Mouse (Mus musculus): ENCODE data around the gene Bnc2. TPM values are rescaled to one million over a fixed set of nuclear protein-coding genes. Genes with fewer than 3 reads are reported as not detected.

The Bnc2 gene
- polyA plus RNA-seq, 1 experiment = 4.5 TPM

DNA sequence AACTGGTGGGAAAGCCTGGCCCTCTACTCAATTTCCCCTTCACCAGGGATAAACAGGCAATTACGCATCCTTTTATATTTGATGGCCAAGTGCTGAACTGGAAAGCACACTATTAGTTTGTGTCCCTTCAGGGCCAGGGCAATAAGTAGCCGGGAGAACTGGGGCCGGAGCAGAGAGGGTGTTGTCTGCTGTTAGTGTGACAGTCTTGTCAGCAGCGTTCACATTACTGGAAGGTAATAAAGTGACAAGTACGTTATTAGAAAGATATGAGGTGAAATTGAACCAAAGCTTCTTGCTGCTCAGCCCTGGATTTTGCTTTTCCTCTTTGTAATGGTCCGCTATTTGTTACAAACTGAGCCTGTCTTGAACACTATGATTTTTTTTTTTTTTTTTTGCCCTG lies 405.2 kb downstream of the Bnc2 start:
- Histone ChIP-seq H3K36me3 (ENCODE audit: control insufficient read depth, insufficient read depth) (no peaks in the 10 kb centered on the region), H3ac (ENCODE audit: control insufficient read depth, insufficient read length, low read depth) (no peak overlapping the region), H3K4me3 (ENCODE audit: insufficient read depth, poor library complexity, severe bottlenecking) (no peak overlapping the region), H3K27me3 (ENCODE audit: control insufficient read depth, insufficient read depth, insufficient read length) (no peaks in the 10 kb centered on the region), H3K79me3 (ENCODE audit: low read depth) (no peaks in the 10 kb centered on the region), H3K79me2 (ENCODE audit: control insufficient read depth, insufficient read depth) (no peaks in the 10 kb centered on the region)
- no peak for TF ChIP-seq MYOD1 (IDR thresholded peaks at IDR 0.05; ENCODE audit: control insufficient read depth, insufficient read length, low read depth)
- TF ChIP-seq CEBPB (IDR thresholded peaks at IDR 0.05; ENCODE audit: low read depth) = no peak
- TF ChIP-seq MAX (IDR thresholded peaks at IDR 0.05) = no peak
- no peak for TF ChIP-seq USF1 (IDR thresholded peaks at IDR 0.05; ENCODE audit: low read depth)
- no peak for TF ChIP-seq MYOG (IDR thresholded peaks at IDR 0.05; ENCODE audit: control insufficient read depth, extremely low read depth, insufficient read length)
- TF ChIP-seq FOSL1 (IDR thresholded peaks at IDR 0.05; ENCODE audit: insufficient read depth, low read length, poor library complexity, severe bottlenecking) = no peak
- no peak for TF ChIP-seq CTCF (IDR thresholded peaks at IDR 0.05; ENCODE audit: control insufficient read depth, insufficient read depth, insufficient read length)

- Histone ChIP-seq H3K79me2 (ENCODE audit: control insufficient read depth, insufficient read depth) (no peaks in the 10 kb centered on the region), H3K27me3 (ENCODE audit: control insufficient read depth, insufficient read depth, insufficient read length) (no peaks in the 10 kb centered on the region), H3K36me3 (ENCODE audit: control insufficient read depth, insufficient read depth) (no peaks in the 10 kb centered on the region), H3K4me3 (ENCODE audit: insufficient read depth, poor library complexity, severe bottlenecking) (no peak overlapping the region), H3K79me3 (ENCODE audit: low read depth) (no peaks in the 10 kb centered on the region), H3ac (ENCODE audit: control insufficient read depth, insufficient read length, low read depth) (no peak overlapping the region)
- TF ChIP-seq USF1 (IDR thresholded peaks at IDR 0.05; ENCODE audit: low read depth) (no peak), MYOD1 (IDR thresholded peaks at IDR 0.05; ENCODE audit: control insufficient read depth, insufficient read length, low read depth) (no peak), CEBPB (IDR thresholded peaks at IDR 0.05; ENCODE audit: low read depth) (no peak), CTCF (IDR thresholded peaks at IDR 0.05; ENCODE audit: control insufficient read depth, insufficient read depth, insufficient read length) (no peak), MAX (IDR thresholded peaks at IDR 0.05) (no peak), MYOG (IDR thresholded peaks at IDR 0.05; ENCODE audit: control insufficient read depth, extremely low read depth, insufficient read length) (no peak)
Observed at GRCm38 (mm10) chr4:84247356-84247755, 427.7 kb downstream of the Bnc2 start.

- no peaks in the 10 kb centered on the region for H3K27me3 ChIP-seq (ENCODE audit: control insufficient read depth, insufficient read depth, insufficient read length)
- no peaks in the 10 kb centered on the region for H3K79me2 ChIP-seq (ENCODE audit: control insufficient read depth, insufficient read depth)
- TF ChIP-seq FOSL1 (IDR thresholded peaks at IDR 0.05; ENCODE audit: insufficient read depth, low read length, poor library complexity, severe bottlenecking) (no peak), MYOG (IDR thresholded peaks at IDR 0.05; ENCODE audit: control insufficient read depth, extremely low read depth, insufficient read length) (no peak), CTCF (IDR thresholded peaks at IDR 0.05; ENCODE audit: control insufficient read depth, insufficient read depth, insufficient read length) (no peak), MYOD1 (IDR thresholded peaks at IDR 0.05; ENCODE audit: control insufficient read depth, insufficient read length, low read depth) (no peak), USF1 (IDR thresholded peaks at IDR 0.05; ENCODE audit: low read depth) (no peak), MAX (IDR thresholded peaks at IDR 0.05) (no peak), CEBPB (IDR thresholded peaks at IDR 0.05; ENCODE audit: low read depth) (no peak)
- no peaks in the 10 kb centered on the region for H3K79me3 ChIP-seq (ENCODE audit: low read depth)
- no peak overlapping the region for H3ac ChIP-seq (ENCODE audit: control insufficient read depth, insufficient read length, low read depth)
- no peaks in the 10 kb centered on the region for H3K36me3 ChIP-seq (ENCODE audit: control insufficient read depth, insufficient read depth)
- no peak overlapping the region for H3K4me3 ChIP-seq (ENCODE audit: insufficient read depth, poor library complexity, severe bottlenecking)
Observed at GRCm38 (mm10) chr4:84232346-84232745, 442.7 kb downstream of the Bnc2 start.

GRCm38 (mm10) chr4:84231251-84231650 lies 443.8 kb downstream of the Bnc2 start:
- H3K79me3 ChIP-seq (ENCODE audit: low read depth) = no peaks in the 10 kb centered on the region
- no peak overlapping the region for H3K4me3 ChIP-seq (ENCODE audit: insufficient read depth, poor library complexity, severe bottlenecking)
- no peak for TF ChIP-seq CEBPB (IDR thresholded peaks at IDR 0.05; ENCODE audit: low read depth)
- no peak for TF ChIP-seq MYOG (IDR thresholded peaks at IDR 0.05; ENCODE audit: control insufficient read depth, extremely low read depth, insufficient read length)
- TF ChIP-seq FOSL1 (IDR thresholded peaks at IDR 0.05; ENCODE audit: insufficient read depth, low read length, poor library complexity, severe bottlenecking) = no peak
- TF ChIP-seq USF1 (IDR thresholded peaks at IDR 0.05; ENCODE audit: low read depth) = no peak
- no peak for TF ChIP-seq MYOD1 (IDR thresholded peaks at IDR 0.05; ENCODE audit: control insufficient read depth, insufficient read length, low read depth)
- no peak for TF ChIP-seq MAX (IDR thresholded peaks at IDR 0.05)
- no peak for TF ChIP-seq CTCF (IDR thresholded peaks at IDR 0.05; ENCODE audit: control insufficient read depth, insufficient read depth, insufficient read length)
- H3K27me3 ChIP-seq (ENCODE audit: control insufficient read depth, insufficient read depth, insufficient read length) = no peaks in the 10 kb centered on the region
- H3ac ChIP-seq (ENCODE audit: control insufficient read depth, insufficient read length, low read depth) = no peak overlapping the region
- H3K36me3 ChIP-seq (ENCODE audit: control insufficient read depth, insufficient read depth) = no peaks in the 10 kb centered on the region
- no peaks in the 10 kb centered on the region for H3K79me2 ChIP-seq (ENCODE audit: control insufficient read depth, insufficient read depth)

GRCm38 (mm10) chr4:84229189-84229960 lies 445.7 kb downstream of the Bnc2 start:
- no peak overlapping the region for H3K4me3 ChIP-seq (ENCODE audit: insufficient read depth, poor library complexity, severe bottlenecking)
- no peak overlapping the region for H3ac ChIP-seq (ENCODE audit: control insufficient read depth, insufficient read length, low read depth)
- no peaks in the 10 kb centered on the region for H3K36me3 ChIP-seq (ENCODE audit: control insufficient read depth, insufficient read depth)
- H3K79me2 ChIP-seq (ENCODE audit: control insufficient read depth, insufficient read depth) = no peaks in the 10 kb centered on the region
- H3K27me3 ChIP-seq (ENCODE audit: control insufficient read depth, insufficient read depth, insufficient read length) = no peaks in the 10 kb centered on the region
- H3K79me3 ChIP-seq (ENCODE audit: low read depth) = no peaks in the 10 kb centered on the region
- TF ChIP-seq CEBPB (IDR thresholded peaks at IDR 0.05; ENCODE audit: low read depth) = no peak
- TF ChIP-seq MAX (IDR thresholded peaks at IDR 0.05) = no peak
- TF ChIP-seq CTCF (IDR thresholded peaks at IDR 0.05; ENCODE audit: control insufficient read depth, insufficient read depth, insufficient read length) = no peak
- no peak for TF ChIP-seq MYOD1 (IDR thresholded peaks at IDR 0.05; ENCODE audit: control insufficient read depth, insufficient read length, low read depth)
- TF ChIP-seq MYOG (IDR thresholded peaks at IDR 0.05; ENCODE audit: control insufficient read depth, extremely low read depth, insufficient read length) = no peak
- no peak for TF ChIP-seq USF1 (IDR thresholded peaks at IDR 0.05; ENCODE audit: low read depth)
- TF ChIP-seq FOSL1 (IDR thresholded peaks at IDR 0.05; ENCODE audit: insufficient read depth, low read length, poor library complexity, severe bottlenecking) = no peak
